Mouse (Mus musculus): ENCODE measurements around the gene Wfdc13. TPM values are rescaled to one million over a fixed set of nuclear protein-coding genes. Genes with fewer than 3 reads are reported as not detected.
A peak's percentile ranks its signal among the peaks of the same experiment; 100 is the strongest.

Gene Wfdc13
- 0.12 TPM in 1 of 2 replicates, not detected in the other for total RNA-seq (2012; rRNA removed)
- not detected for polyA plus RNA-seq (2012; ENCODE audit: insufficient read depth in 1 of 2, insufficient read length in 2 of 2, low read depth in 1 of 2, low replicate concordance in 2 of 2, missing spikeins in 1 of 2)

DNA sequence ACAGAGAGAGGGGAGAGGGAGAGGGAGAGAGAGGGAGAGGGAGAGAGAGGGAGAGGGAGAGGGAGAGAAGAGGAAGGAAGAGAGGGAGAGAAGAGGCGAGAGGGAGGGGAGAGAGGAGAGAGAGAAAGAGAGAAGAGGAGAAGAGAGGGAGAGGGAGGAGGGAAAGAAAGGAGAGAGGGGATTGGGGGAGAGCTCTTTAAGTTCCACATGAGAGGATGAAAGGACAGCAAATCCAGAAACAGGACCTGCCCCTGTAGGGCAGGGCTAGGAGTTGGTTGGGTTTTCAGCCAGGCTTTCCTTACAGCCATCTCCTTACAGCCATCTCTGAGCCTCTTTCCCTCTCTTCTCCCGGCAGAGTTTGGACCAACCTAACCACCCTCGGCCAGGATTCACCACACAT is at the start of gene Wfdc13:
Gene Wfdc13, plus strand, starts transcription at position 301 of the 400 bp plus-strand sequence.
- H3K36me3 ChIP-seq (ENCODE audit: control insufficient read depth in 1 of 2, insufficient read depth in 2 of 2, low read length in 2 of 2): no peaks in the 10 kb centered on the region
- H3K79me2 ChIP-seq (ENCODE audit: control insufficient read depth, insufficient read depth, low read length, poor library complexity): no peaks in the 10 kb centered on the region; the same call in 1 of the 2 replicates
- no peak for TF ChIP-seq SMC3 (IDR thresholded peaks at IDR 0.05; ENCODE audit: low read depth, low read length)
- TF ChIP-seq ELF1 (IDR thresholded peaks at IDR 0.05; ENCODE audit: low read depth, low read length): no peak
- no peak for TF ChIP-seq MXI1 (IDR thresholded peaks at IDR 0.05; ENCODE audit: low read depth, low read length)
- TF ChIP-seq TCF12 (IDR thresholded peaks at IDR 0.05; ENCODE audit: low read depth, low read length): no peak
- TF ChIP-seq CHD1 (IDR thresholded peaks at IDR 0.05; ENCODE audit: low read depth, low read length): no peak
- no peak for TF ChIP-seq USF2 (IDR thresholded peaks at IDR 0.05; ENCODE audit: borderline replicate concordance in 1 of 2, insufficient read depth in 1 of 2, low read depth in 1 of 2, low read length in 2 of 2)
- no peak for TF ChIP-seq RAD21 (IDR thresholded peaks at IDR 0.05; ENCODE audit: low read depth, low read length)
- no peak for TF ChIP-seq CHD2 (IDR thresholded peaks at IDR 0.05; ENCODE audit: low read length)
- H3K27ac ChIP-seq (ENCODE audit: control insufficient read depth, low read depth, low read length): no peak within 1 kb of the TSS
- H3K4me3 ChIP-seq (ENCODE audit: control insufficient read depth in 1 of 2, insufficient read depth in 1 of 2, low read depth in 2 of 2, low read length in 2 of 2): no peak within 1 kb of the TSS
- no peak within 1 kb of the TSS for H3K9ac ChIP-seq (ENCODE audit: control insufficient read depth, low read depth, low read length, poor library complexity, severe bottlenecking)
- no peak for DNase-seq (ENCODE audit: low read depth, low spot score)
- peaks cover 6 to 10% of the 10 kb centered on the region in 2 experiments for H3K27me3 ChIP-seq (ENCODE audit: control insufficient read depth in 1 of 2, insufficient read depth in 2 of 2, low read length in 2 of 2)
- H3K4me1 ChIP-seq (ENCODE audit: control insufficient read depth in 1 of 2, insufficient read depth in 2 of 2, low read length in 2 of 2): no peaks in the 10 kb centered on the region; a peak in 1 of 4 replicates
- H3K9me3 ChIP-seq (replicated peaks; ENCODE audit: insufficient read depth, low read length): no peaks in the 10 kb centered on the region

DNA sequence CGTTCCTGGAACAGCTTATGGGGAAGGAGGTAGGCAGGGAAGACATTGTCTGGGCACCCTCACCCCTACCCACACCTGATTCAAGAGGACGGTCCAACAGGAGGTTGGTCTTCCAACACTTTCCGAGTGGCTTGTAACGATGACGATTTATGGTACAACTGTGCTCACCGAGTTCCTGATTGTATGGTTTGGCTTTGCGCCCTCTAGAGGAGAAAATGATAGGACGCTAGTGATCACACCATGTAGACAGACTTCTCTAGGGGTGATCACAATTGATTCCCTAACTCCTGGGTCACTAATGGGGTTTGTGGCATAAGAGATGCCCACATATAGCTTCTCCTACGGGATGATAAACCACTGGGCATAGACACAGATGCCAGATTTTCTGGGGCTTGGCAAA is 49.6 kb upstream of the Wfdc13 start:
- TF ChIP-seq ZC3H11A (IDR thresholded peaks at IDR 0.05; ENCODE audit: low read depth, low read length) (no peak), CTCF (IDR thresholded peaks at IDR 0.05 in 2 of 3, conservative IDR thresholded peaks at IDR 0.05 in 1 of 3; ENCODE audit: control insufficient read depth in 1 of 3, insufficient read depth in 1 of 3, low read depth in 2 of 3, low read length in 3 of 3, poor library complexity in 1 of 3, severe bottlenecking in 1 of 3) (peak; percentile 21 to 55 (median 43); a peak in 5 of 6 replicates)

DNA sequence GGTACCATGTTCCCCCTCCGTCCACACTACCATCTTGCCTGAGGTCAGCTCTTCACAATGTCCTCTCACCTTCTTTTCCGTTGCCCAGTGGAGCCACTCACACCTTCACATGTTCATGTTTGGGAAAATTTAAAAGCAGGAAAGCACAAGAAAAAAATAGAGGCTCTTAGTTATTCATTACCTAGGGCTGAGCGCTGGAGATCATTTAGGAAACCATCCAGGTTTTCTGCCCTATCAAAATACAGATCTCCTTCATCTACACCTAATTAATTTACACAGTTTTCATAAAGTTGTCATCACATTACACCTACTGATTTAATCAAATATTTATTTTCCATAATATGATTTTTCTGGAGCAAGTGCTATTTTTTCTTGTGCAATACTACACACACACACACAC is 46.2 kb upstream of the Wfdc13 start, which contains the start of gene Wfdc16:
Gene Wfdc16, minus strand, starts transcription at position 101 of the 400 bp plus-strand sequence.
- TF ChIP-seq UBTF (IDR thresholded peaks at IDR 0.05; ENCODE audit: borderline replicate concordance, insufficient read depth, low read depth, low read length) (no peak), RCOR1 (IDR thresholded peaks at IDR 0.05; ENCODE audit: low read depth, low read length) (no peak), TCF12 (IDR thresholded peaks at IDR 0.05; ENCODE audit: low read depth, low read length) (no peak), ELF1 (IDR thresholded peaks at IDR 0.05; ENCODE audit: low read depth, low read length) (no peak), ZMIZ1 (IDR thresholded peaks at IDR 0.05; ENCODE audit: low read depth, low read length) (no peak), POLR2AphosphoS5 (IDR thresholded peaks at IDR 0.05; ENCODE audit: borderline replicate concordance, low read depth, low read length) (no peak)
- Histone ChIP-seq H3K79me2 (ENCODE audit: control insufficient read depth, insufficient read depth, low read length, poor library complexity) (no peaks in the 10 kb centered on the region), H3K36me3 (ENCODE audit: control insufficient read depth in 1 of 2, insufficient read depth in 2 of 2, low read length in 2 of 2) (peaks cover 0 to 11% of the 10 kb centered on the region in 2 experiments; a peak in 2 of 4 replicates), H3K27ac (ENCODE audit: control insufficient read depth, low read depth, low read length) (no peak within 1 kb of the TSS), H3K4me3 (ENCODE audit: control insufficient read depth in 1 of 2, insufficient read depth in 1 of 2, low read depth in 2 of 2, low read length in 2 of 2) (no peak within 1 kb of the TSS), H3K4me1 (ENCODE audit: control insufficient read depth in 1 of 2, insufficient read depth in 2 of 2, low read length in 2 of 2) (peaks cover 13 to 16% of the 10 kb centered on the region in 2 experiments), H3K27me3 (ENCODE audit: control insufficient read depth in 1 of 2, insufficient read depth in 2 of 2, low read length in 2 of 2) (no peaks in the 10 kb centered on the region), H3K9ac (ENCODE audit: control insufficient read depth, low read depth, low read length, poor library complexity, severe bottlenecking) (no peak within 1 kb of the TSS), H3K9me3 (replicated peaks; ENCODE audit: insufficient read depth, low read length) (no peaks in the 10 kb centered on the region)
- DNase-seq (ENCODE audit: low read depth, low spot score): no peak

More for the DNA sequence above, 49.6 kb upstream of the Wfdc13 start:
- Histone ChIP-seq H3K27ac (ENCODE audit: control insufficient read depth, low read depth, low read length) (no peak overlapping the region), H3K36me3 (ENCODE audit: control insufficient read depth in 1 of 2, insufficient read depth in 2 of 2, low read length in 2 of 2) (no peaks in the 10 kb centered on the region), H3K27me3 (ENCODE audit: control insufficient read depth in 1 of 2, insufficient read depth in 2 of 2, low read length in 2 of 2) (no peaks in the 10 kb centered on the region; a peak in 2 of 4 replicates), H3K4me3 (ENCODE audit: control insufficient read depth in 1 of 2, insufficient read depth in 1 of 2, low read depth in 2 of 2, low read length in 2 of 2) (no peak overlapping the region), H3K79me2 (ENCODE audit: control insufficient read depth, insufficient read depth, low read length, poor library complexity) (no peaks in the 10 kb centered on the region), H3K4me1 (ENCODE audit: control insufficient read depth in 1 of 2, insufficient read depth in 2 of 2, low read length in 2 of 2) (no peaks in the 10 kb centered on the region), H3K9ac (ENCODE audit: control insufficient read depth, low read depth, low read length, poor library complexity, severe bottlenecking) (no peak overlapping the region), H3K9me3 (replicated peaks; ENCODE audit: insufficient read depth, low read length) (no peaks in the 10 kb centered on the region)
- DNase-seq (ENCODE audit: low read depth, low spot score): peak; percentile 34
